Mouse (Mus musculus) ZHBTc4 (cell line): Measurements from ENCODE around the gene Supt4a.

Source experiments
- DNase-seq: peaks from one replicate; pipeline ENCODE4 v3.0.0-alpha.2; 2011; ENCODE audit warnings: low read depth, low spot score

Gene Supt4a

GRCm38 (mm10) chr11:87763988-87764876 lies 26.9 kb downstream of the Supt4a start:
- no peak for DNase-seq

DNA sequence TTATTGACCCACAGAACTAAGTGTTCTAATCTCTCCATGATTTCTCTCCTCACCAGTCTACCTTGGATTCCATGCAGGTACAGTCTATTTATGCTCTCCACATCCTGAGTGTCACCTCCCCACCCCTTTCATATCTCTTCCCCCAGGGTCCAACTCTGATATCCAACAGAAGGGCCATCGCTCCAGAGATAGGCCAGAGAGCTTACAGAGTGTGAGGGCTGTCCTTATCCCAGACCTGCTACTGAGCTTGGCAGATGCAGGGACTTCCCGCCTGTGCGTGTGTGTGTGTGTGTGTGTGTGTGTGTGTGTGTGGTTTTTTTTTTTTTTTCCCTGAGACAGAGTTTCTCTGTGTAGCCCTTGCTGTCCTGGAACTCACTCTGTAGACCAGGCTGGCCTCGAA lies 31.4 kb downstream of the Supt4a start:
- no peak for DNase-seq

- DNase-seq: peak; percentile 68
Measured at GRCm38 (mm10) chr11:87770989-87771388, 33.6 kb downstream of the Supt4a start.

GRCm38 (mm10) chr11:87772354-87772753 lies 35.0 kb downstream of the Supt4a start:
- DNase-seq: no peak

GRCm38 (mm10) chr11:87778100-87778765 lies 40.9 kb downstream of the Supt4a start:
- DNase-seq: peak; percentile 93

DNA sequence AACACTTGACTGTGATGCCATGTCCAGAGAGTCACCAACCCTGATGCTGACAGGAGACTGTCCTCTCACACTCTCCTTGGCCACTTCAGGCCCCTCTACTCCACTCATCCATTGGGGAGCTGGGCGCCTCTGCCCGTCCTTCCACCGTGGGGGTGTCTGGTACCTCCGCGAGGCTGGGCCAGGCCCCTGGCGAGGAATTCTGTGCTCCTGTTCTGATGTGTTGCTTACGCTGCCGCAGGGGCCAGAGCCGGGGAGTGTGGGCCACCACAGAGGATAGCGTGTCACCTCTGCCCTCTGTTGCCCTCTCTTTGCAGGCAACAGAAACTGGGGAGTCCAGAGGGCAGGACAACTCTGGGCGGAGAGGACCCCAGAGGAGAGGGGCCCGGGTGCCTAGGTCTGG lies 41.6 kb downstream of the Supt4a start:
- no peak for DNase-seq

GRCm38 (mm10) chr11:87779392-87779791 lies 42.0 kb downstream of the Supt4a start:
- no peak for DNase-seq

DNA sequence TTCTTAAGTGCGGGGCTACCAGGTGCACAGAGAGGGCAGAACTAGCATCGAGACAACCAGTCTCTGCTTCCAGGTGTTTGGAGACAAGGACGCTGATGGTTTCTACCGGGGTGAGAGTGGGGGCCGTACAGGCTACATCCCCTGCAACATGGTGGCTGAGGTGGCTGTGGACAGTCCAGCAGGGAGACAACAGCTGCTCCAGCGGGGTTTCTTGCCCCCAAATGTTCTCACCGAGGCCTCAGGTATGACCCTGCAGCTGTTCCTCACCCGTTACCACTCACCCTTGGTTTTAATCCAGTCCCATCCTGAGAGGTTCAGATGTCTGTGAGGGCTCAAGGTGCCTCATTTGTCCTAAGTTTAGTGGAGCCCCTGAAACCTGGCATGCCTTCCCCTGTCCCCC lies 42.8 kb downstream of the Supt4a start:
- no peak for DNase-seq

GRCm38 (mm10) chr11:87790088-87790487 lies 52.7 kb downstream of the Supt4a start:
- no peak for DNase-seq
